Mouse (Mus musculus): ENCODE data around the gene Klc1.

DNA sequence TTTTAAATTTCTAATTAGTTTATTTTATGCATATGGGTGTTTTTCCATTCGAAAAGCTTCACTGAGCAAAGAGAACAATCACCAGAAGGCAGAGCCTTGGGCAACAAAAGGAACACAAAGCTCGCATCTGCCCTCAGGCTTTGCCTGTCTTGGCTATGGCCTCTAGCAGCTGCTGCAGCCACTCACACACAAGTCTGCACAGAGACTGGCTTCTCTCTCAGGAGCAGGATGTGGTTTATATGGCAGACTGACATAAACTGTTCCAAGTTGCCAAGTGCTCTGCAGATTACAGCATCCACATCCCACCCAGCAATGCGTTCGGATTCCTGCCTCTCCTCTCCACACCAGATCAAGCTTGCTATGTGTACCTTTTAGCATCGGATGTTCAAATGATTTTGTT lies 93.1 kb downstream of the Klc1 start:
- TF ChIP-seq CTCF (conservative IDR thresholded peaks at IDR 0.05; ENCODE audit: insufficient read depth, insufficient read length, low read depth, low read length) (no peak), POLR2A (IDR thresholded peaks at IDR 0.05; ENCODE audit: low read depth, low read length) (no peak)

All from kidney, adult 2 months (tissue).